Mouse (Mus musculus) gastrocnemius, postnatal 36 days (tissue): ENCODE results near the gene Hmcn2. TPM values are rescaled to one million over a fixed set of nuclear protein-coding genes. Genes with fewer than 3 reads are reported as not detected.

Experiments used
- DNase-seq, 2 experiments: peaks; one replicate each; pipeline ENCODE4 v3.0.0; 2022
- intact Hi-C: fragments of 180-260 bp; cut with DNase I; formaldehyde crosslinking; loops from one replicate; pipeline ENCODE4 v1.15.1; 2025
- total RNA-seq, 2 experiments: library from RNA; stranded (reverse); gene quantifications; 2 replicates each; pipeline ENCODE4 v1.2.3; 2021

Hmcn2 gene
- total RNA-seq, 2 experiments from 2014 or later: 28.6 to 30.1 TPM

DNA sequence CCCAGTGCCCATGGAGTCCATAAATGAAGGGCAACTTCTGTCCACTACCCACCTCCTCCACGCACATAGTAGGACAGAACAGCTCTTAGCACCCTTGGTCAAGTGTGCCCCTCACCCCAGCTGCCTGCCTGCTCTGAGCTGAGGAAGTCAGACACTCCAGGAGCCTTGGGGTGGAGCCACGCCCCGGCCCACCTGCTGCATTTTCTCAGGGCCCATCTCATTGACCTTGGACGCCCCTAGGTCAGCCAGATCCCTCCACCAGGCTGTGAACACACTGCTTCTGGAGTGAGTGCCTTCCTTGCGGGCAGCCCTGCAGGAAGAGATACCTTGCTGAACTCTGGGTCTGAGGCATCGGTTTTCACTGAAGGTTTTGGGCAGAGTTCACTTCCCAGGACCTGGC is 157.4 kb downstream of the Hmcn2 start:
- no peak for DNase-seq
- intact Hi-C loops: loop anchor here (1.0 kb wide), 1 partner anchor 36 kb away; no protein-coding TSS in a partner anchor

- intact Hi-C loops: loop anchor here (1.0 kb wide), 1 partner anchor 37 kb away; no protein-coding TSS in a partner anchor
- DNase-seq: no peak
These were observed 158.3 kb downstream of the Hmcn2 start for GRCm38 (mm10) chr2:31472406-31473065.

DNA sequence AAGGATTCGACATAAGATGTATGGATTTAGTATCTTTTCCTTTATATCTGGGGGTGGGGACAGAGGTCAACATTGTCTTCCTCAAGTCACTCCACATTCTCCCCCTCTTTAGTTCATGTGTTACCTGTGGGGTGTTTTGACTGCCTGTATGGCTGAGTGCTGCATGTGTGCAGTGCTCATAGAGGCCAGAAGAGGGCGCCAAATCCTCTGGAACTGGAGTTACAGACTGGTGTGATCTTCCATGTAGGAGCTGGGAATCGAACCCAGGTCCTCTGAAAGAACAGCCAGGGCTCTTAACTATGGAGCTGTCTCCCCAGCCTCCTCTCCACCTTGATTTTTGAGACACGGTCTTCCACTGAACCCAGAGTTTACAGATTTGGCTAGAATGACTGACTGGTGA is 159.7 kb downstream of the Hmcn2 start:
- DNase-seq: no peak
- intact Hi-C loops: no loop called here

GRCm38 (mm10) chr2:31474686-31475085 is 160.5 kb downstream of the Hmcn2 start:
- DNase-seq: no peak
- intact Hi-C loops: no loop called here

GRCm38 (mm10) chr2:31476107-31476820 is 162.0 kb downstream of the Hmcn2 start:
- intact Hi-C loops: no loop called here
- DNase-seq: no peak

DNA sequence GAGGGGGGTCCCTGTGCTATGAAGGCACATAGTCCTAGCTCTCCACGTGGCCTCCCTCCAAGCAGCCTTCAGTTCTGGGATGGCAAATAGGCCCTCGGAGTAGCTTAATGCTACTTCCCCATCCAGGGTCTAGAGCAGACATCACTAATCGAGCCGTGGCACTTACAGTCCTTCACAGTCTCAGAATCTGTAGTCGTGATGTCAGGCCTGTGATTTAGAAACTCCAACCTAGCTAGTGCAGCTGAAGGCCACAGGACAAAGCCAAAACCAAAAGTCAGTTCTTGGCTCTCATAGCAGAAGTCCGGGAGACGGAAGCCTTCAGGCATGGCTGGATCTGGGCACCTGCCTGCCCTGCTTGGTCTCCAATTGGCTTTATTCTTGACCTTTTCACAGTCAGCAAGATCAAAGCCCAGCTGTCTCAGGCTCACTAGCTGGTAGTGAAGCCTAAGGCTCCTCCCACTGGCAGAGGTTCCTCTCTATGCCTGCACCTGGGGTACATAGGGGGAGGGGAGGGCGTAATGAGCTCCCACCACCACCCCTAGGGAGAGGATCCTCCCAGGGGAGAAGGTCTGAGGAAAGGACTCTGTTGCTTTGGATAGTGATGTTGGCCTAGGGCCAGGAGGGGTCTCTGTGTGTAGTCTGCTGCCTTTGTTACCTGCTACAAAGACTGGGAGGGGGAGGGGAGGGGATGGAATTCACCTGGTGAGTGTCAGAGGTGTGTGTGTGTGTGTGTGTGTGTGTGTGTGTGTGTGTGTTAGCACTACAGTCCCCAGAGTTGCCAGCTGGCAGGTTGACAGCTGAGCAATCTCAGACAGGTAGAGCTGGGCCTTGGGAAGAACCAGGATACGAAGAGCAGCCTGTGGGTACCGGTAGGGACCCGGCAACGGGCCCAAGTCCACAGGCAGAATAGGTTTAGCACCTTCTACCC is 163.3 kb downstream of the Hmcn2 start:
- no peak for DNase-seq
- intact Hi-C loops: no loop called here

DNA sequence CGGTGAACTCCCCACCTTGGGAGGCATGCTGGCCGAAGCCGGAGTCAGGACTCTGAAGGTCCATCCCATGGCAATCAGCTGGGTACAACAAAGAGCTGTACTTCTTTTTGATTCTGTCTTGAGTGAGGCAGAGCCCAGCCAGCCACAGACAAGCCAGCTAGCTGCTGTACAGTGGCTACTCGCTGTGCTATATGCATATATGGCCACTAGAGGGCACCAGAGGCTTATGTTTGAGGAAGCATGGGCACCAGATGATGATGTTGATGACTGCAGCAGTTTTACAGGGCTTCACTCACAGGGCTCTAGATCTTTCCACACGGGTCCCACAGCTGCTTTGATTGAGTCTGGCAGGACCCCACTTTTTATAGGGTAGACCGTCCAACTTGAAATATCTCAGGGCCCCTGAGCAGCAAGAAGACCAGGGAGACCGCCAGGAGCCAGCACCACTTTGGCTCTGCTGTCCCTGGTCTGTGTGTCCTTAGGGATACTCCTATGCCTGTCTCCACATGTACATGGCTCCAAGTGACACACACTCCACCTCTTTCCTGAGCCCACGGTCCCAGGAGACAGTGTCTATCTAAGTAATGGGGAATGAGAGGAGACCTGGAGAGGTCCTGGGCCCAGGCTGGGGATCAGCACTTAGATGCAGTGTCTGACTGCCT is 168.8 kb downstream of the Hmcn2 start:
- peak; percentile 73 to 78 for DNase-seq
- intact Hi-C loops: loop anchor here (1.0 to 5.0 kb wide), 2 partner anchors 173 to 309 kb away; no protein-coding TSS in a partner anchor

- DNase-seq: peak; percentile 55
- intact Hi-C loops: loop anchor here (5.0 kb wide), 1 partner anchor 308 kb away; no protein-coding TSS in a partner anchor
These were observed 170.0 kb downstream of the Hmcn2 start for GRCm38 (mm10) chr2:31484187-31484586.

DNA sequence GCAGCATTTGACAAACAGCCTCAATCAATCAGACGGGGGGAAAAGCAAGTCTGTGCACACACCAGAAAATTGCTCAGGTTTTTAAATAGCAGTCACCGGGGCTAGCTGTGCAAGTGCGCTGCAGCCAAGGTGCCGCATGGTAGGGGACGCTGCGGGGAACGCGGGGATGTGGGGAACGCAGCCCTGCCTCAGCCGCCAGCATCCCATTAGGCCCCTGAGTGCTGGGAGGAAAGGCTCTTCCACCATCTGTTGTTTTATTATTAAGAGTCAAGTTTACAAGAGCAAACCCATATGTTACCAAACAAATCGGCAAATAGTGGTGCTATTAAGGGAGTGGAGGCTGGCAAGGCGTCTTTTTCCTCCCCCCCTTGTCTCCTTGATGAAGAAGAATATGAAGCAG is 175.0 kb downstream of the Hmcn2 start:
- intact Hi-C loops: no loop called here
- no peak for DNase-seq

GRCm38 (mm10) chr2:31490556-31490955 is 176.3 kb downstream of the Hmcn2 start:
- intact Hi-C loops: no loop called here
- no peak for DNase-seq

DNA sequence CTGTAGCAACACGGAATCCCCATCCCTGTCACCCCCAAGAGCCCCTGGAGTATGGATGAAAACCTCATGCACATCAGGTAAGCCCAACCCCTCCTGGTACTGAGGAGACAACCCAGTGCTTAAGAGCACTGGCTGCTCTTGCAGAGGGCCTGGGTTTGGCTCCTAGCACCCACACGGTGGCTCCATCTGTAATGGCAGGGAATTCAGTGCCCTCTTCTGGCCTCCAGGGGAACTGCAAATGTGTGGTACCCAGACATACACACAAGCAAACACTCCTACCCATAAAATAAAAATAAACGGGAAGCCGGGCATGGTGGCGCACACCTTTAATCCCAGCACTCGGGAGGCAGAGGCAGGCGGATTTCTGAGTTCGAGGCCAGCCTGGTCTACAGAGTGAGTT is 178.1 kb downstream of the Hmcn2 start:
- DNase-seq: no peak
- intact Hi-C loops: no loop called here

GRCm38 (mm10) chr2:31493243-31493642 is 179.0 kb downstream of the Hmcn2 start:
- no peak for DNase-seq

GRCm38 (mm10) chr2:31494315-31494714 is 180.1 kb downstream of the Hmcn2 start:
- intact Hi-C loops: no loop called here
- no peak for DNase-seq

More at GRCm38 (mm10) chr2:31493243-31493642, 179.0 kb downstream of the Hmcn2 start:
- intact Hi-C loops: no loop called here

GRCm38 (mm10) chr2:31495046-31495476 is 180.8 kb downstream of the Hmcn2 start:
- intact Hi-C loops: no loop called here
- no peak for DNase-seq

GRCm38 (mm10) chr2:31496141-31496540 is 181.9 kb downstream of the Hmcn2 start:
- intact Hi-C loops: no loop called here

DNA sequence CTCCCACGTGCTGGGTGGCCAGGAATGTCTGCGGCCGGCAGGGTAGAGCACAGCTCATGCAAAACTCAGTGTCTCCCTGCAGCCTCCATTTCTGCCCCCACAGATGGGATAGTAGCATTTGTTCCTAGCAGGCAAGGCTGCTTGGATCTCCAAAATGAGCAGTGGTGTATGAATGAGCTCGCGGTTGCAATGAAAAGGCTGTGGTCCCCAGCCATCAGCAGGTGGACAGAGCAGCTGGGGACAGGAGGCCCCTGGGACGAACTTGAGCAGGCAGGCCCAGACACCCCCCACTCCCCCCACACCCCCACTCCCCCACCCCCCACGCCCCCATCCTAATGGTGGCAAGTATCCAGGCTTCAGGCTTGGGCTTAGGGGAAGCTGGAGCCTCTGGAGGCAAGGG is 182.9 kb downstream of the Hmcn2 start:
- no peak for DNase-seq
- intact Hi-C loops: no loop called here

More at GRCm38 (mm10) chr2:31496141-31496540, 181.9 kb downstream of the Hmcn2 start:
- DNase-seq: no peak

DNA sequence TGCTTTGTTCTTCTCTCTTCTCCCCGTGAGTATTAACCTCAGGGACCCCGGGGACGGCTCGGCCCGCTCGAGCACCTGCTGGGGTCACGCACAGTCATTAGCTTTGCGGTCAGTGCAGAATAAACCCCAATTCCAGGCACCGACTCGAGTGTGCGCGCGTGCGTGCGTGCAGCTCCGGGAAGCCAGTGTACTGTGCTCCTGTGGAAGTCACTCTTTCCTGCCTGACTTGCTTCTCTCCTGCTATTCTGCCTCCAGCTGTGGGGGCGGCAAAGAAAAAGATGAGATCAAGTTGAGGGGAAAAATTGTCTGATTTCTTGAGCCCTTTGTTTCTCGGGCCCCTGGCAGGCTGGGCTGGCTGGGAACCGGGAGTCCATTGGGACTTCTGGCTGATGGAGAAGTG is 183.4 kb downstream of the Hmcn2 start:
- intact Hi-C loops: no loop called here

GRCm38 (mm10) chr2:31499327-31500291 is 185.4 kb downstream of the Hmcn2 start:
- no peak for DNase-seq
- intact Hi-C loops: no loop called here

More for the DNA sequence above, 183.4 kb downstream of the Hmcn2 start:
- DNase-seq: no peak
